Mouse (Mus musculus) left cerebral cortex, adult 6 months (tissue): Measurements from ENCODE around the gene Aldh1l1. TPM values are rescaled to one million over a fixed set of nuclear protein-coding genes. Genes with fewer than 3 reads are reported as not detected.

Source experiments
- long read RNA-seq, 2 experiments: library from polyadenylated mRNA; unstranded; transcript quantifications; one replicate each; pipeline ENCODE4 v2.0.0; 2019 to 2020
- polyA plus RNA-seq: library from polyadenylated mRNA; unstranded; fragments of <200 nt; fragmentation: Nextera tagmentation; gene quantifications from 2 replicates; pipeline ENCODE4 v1.2.3, GENCODE M21; 2021

Gene Aldh1l1
- polyA plus RNA-seq, result 39.8 and 47.8 TPM in 2 replicates
- long read RNA-seq, experiment 1, full-length matches to known transcripts, result 223 of 291 reads
- long read RNA-seq, experiment 1, partial matches to known transcripts, result 29 of 291 reads
- long read RNA-seq, experiment 1, other reads (novel, unspliced or antisense), result 39 of 291 reads
- long read RNA-seq, experiment 2, full-length matches to known transcripts, result 29 of 56 reads
- long read RNA-seq, experiment 2, partial matches to known transcripts, result 21 of 56 reads
- long read RNA-seq, experiment 2, other reads (novel, unspliced or antisense), result 6 of 56 reads

DNA sequence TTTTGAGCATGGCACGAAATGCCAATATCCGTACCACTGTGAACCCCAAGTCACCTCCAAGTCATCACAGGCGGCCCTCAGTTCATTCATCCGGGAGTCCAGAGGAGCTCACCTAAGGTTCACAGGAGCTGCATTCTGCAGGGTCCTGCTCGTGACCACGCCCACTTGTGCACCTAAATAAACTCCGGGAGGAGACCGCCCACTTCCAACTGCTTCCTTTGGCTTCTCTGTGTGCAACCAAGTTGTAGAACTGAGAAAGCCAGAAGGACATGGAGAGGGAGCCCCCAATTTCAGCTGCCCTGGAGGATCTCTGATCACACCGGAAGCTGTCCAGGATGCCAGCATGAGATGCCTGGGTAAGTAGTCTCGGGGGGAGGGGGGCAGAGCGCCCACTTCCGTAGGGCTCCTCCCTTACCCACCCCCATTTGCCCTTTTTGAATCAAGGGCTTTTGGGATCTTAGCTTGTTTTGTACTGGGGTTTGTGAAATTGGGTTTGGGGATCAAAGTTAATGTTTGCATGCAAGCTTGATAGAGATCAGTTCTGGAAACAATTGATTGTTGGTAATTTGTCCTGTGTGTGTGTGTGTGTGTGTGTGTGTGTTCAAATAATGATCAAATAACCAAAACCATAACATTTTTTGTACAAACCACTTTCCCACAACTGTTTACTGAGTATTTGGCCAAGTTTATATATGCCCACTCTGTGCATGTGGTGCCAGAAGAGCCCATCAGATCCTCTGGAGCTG, at the start of gene Aldh1l1:
Aldh1l1 (plus strand) TSS at position 252 of the 746 bp plus-strand sequence.

DNA sequence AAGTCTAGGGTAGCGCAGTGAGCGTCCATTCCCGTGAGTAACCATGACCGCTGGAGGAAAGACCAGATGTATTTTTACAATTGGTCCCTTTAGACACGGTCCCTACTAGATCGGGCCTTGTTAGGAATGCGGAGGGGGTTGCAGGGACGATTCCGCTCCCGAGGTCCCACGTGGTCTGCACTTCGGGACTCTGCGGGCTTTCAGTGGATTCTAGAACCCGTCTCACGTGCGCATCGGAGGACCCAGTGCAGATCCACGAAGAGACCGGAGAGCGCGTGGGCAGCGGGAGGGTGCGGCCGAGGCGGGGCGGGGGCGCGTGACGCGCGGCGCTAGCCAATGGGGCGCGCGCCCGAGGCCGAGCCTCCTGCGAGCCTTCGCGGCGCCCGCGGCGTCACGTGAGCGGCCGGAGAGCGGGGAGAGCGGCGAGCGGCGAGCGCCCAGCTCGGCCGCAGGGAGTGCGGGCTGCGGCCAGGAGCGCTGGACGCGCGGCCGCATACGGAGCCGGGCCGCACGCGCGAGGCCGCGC, 24.0 kb upstream of the Aldh1l1 start, which contains the start of gene Klf15:
Klf15 (plus strand) TSS at position 396 of the 526 bp plus-strand sequence.

DNA sequence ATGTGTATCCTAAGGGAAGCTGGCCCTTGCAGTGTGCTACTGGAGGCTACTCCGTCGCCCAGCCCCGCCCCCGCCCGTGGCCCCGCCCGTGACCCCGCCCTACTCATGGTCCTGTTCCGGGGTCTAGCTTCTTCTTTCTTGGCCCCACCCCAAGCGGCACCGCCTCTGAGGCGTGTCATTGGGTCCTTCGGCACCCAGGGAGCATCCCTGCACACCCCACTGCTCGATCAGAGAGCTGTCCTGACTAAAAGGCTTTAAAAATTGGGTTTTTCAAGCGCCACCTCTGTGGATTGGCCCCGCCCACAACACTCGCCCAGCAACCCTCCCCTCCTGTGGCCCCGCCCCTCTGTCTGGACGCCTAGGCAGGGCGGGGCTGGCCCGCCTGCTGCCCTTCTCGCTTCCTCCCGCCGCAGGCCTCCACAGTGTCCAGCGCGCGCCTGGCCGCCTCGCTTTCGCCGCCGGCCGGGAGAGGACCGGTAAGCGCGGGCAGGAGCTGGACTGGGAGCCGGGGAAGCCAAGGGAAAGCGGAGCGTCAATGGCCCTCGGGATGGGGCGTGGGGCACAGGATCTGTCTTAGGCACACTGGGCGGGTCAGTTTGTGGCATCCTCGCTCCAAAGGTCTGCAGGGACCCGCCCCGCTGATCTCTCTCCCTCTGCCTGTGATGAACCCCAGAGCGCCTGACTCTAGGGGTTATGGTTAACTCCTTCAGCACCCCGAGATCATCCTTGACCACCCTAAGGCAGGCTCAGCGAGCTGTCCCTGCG, 118.5 kb downstream of the Aldh1l1 start, which contains the start of gene Slc41a3:
Slc41a3 (plus strand) TSS at position 193 of the 765 bp plus-strand sequence.

Other genes starting within 250 kb of the Aldh1l1 start
- gene Vmn1r54, start 240.1 kb upstream of the Aldh1l1 start, polyA plus RNA-seq, result not detected in 2 replicates
- not detected in 2 replicates for gene BC048671, start 185.2 kb upstream of the Aldh1l1 start, polyA plus RNA-seq
- 0.10 TPM in 1 of 2 replicates, not detected in the other for gene Chst13, start 161.2 kb upstream of the Aldh1l1 start, polyA plus RNA-seq
- not detected in 2 replicates for gene Uroc1, start 153.1 kb upstream of the Aldh1l1 start, polyA plus RNA-seq
- 3.0 and 13.3 TPM in 2 replicates for gene Zxdc, start 116.9 kb upstream of the Aldh1l1 start, polyA plus RNA-seq
- 3.5 and 4.9 TPM in 2 replicates for gene Cfap100, start 57.6 kb upstream of the Aldh1l1 start, polyA plus RNA-seq
- 12.6 and 25.1 TPM in 2 replicates for gene Klf15, start 23.9 kb upstream of the Aldh1l1 start, polyA plus RNA-seq
- gene Slc41a3, start 118.3 kb downstream of the Aldh1l1 start, polyA plus RNA-seq, result 4.1 and 4.4 TPM in 2 replicates